Mouse (Mus musculus): ENCODE results near the gene Smad6.

Smad6 gene

DNA sequence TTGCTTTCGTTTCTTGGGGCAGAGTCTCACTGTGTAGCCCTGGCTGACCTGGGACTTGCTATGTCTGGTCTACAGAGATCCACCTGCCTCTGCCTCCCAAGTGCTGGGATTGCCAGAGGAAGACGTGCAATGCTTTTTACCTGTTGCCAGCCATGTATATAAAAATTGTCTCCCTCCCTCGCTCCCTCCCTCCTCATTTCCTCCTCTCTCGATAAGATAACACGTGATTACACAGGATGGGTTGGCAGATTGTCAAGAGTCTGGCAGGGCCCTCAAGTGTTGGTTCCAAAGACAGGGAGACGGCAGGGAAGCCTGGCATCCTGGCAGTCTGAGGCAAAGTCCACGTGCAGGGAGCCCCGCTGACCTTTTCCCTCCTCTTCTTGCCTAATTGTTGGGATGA lies 32.2 kb downstream of the Smad6 start:
- DNase-seq (ENCODE audit: extremely low read depth, low read depth, low spot score) = no peak

GRCm38 (mm10) chr9:63989214-63989613 lies 32.6 kb downstream of the Smad6 start:
- DNase-seq (ENCODE audit: extremely low read depth, low read depth, low spot score) = no peak

DNA sequence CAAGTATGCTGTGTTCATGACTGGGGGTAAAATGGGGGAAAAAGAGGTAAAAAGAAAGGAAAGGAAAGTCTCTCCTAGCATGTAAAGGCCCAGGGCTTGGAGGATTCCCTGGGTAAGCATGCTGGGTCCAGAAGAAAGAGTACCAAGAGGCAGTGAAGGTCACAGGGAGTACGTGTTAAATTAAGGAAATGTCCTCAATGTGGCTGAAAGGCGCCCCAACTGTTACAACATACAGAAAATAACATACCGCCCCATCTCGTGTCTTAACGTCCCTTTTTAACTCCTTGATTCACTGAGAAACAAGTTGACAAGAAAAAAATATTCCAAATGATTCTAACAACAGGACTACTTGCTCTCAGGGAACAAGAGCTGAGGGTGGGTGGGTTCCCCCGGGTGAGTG lies 36.7 kb downstream of the Smad6 start:
- no peak for DNase-seq (ENCODE audit: extremely low read depth, low read depth, low spot score)

GRCm38 (mm10) chr9:63982937-63983632 lies 38.8 kb downstream of the Smad6 start:
- DNase-seq (ENCODE audit: extremely low read depth, low read depth, low spot score) = no peak

- no peak for DNase-seq (ENCODE audit: extremely low read depth, low read depth, low spot score)
Observed at GRCm38 (mm10) chr9:63981912-63982311, 39.9 kb downstream of the Smad6 start.

DNA sequence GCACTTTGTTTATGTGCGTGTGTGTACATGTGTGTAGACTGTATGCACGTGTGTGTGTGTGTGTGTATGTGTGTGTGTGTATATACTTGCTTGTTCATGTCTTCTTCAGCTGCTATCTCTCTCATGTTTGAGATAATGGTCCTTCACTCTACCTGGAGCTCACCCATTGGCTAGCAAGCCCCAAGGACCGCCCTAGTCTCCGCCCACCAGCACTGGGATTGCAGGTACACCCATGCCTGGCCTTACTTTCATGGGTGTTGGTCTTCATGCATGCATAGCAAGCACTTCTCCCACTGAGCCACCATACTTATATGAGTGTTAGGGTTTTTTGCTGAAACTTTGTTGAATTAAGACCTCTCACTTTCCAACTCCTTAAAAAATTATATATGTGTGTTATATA lies 40.5 kb downstream of the Smad6 start:
- DNase-seq (ENCODE audit: extremely low read depth, low read depth, low spot score) = no peak

DNA sequence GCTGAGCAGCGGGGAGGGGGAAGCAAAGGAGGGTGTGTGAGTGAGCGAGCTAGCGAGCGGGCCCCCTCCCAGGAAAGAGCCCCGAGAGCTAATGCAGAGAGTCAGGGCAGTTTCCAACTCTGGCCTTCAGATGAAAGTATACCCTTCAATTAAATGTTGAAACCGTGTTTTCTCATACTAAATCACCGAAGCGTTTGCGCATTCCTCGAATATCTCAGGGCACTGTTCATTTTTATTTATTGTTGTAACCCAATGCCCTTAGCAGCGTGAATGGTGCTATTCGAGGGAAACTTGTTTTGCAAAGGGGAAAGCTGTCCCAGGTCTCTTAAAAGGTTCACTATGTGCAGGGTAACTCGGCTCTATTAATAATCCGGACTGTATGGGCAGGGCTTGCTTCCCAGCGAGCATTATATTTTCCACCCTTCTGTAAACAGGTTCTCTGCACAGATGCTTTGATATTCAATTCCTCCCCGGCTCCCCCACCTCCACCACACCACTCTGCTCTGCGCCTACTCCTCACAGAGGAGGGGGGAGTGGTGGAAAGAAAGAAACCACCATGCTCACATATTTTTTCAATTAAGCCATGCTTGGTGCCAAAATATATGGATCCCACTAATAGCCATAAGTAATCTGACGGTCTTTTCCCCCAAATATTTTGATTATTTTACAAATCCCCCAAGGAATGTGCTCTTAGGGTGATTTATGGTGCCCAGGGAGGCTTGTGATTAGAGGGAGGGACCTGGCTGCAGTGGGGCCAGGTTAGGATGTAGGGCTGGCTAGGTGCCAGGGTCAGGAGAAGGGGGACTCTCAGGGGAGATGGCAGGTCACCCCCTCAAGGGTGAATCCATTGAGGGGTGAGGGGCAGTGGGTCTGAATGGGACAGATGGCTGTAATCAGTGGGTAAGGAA lies 41.4 kb downstream of the Smad6 start:
- DNase-seq (ENCODE audit: extremely low read depth, low read depth, low spot score) = no peak

- no peak for DNase-seq (ENCODE audit: extremely low read depth, low read depth, low spot score)
Observed at GRCm38 (mm10) chr9:63979275-63979674, 42.6 kb downstream of the Smad6 start.

DNA sequence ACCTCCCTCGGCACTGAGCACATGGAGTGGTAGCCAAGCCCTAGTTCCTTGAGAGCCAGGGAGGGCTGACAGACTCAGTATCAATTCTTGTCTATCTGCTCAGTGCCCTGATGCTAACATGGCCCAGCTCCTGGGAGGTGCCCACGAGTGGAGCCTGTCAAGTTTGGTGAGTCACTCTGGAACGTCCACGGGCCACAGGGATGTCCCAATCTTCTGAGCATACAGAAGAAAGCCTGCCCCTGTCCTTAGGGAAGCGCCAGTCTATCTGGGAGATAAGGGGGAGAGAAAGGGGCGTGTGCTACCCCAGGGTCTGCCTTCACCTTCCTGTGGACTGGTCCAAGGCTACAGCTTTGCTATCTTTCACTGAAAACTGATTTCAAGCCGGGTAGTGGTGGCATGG lies 43.2 kb downstream of the Smad6 start:
- no peak for DNase-seq (ENCODE audit: extremely low read depth, low read depth, low spot score)

DNA sequence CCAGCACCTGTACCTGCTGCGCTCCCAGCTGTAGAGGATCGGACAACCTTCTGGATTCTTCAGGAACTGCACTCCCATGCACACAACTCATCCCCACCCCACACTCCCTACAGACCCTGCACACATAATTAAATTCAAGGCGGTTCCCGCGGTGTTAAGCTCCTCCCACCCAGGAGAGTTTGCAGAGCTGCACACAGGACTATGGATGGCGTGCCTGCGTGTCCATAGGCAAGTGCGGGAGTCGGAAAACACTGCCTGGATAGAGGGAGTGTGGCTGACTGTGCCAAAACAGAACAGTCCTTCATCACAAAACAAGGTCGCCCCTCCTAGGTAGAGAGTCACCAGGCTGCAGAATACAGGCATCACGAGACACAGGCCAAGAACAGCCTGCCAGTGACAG lies 45.9 kb downstream of the Smad6 start:
- no peak for DNase-seq (ENCODE audit: extremely low read depth, low read depth, low spot score)

DNA sequence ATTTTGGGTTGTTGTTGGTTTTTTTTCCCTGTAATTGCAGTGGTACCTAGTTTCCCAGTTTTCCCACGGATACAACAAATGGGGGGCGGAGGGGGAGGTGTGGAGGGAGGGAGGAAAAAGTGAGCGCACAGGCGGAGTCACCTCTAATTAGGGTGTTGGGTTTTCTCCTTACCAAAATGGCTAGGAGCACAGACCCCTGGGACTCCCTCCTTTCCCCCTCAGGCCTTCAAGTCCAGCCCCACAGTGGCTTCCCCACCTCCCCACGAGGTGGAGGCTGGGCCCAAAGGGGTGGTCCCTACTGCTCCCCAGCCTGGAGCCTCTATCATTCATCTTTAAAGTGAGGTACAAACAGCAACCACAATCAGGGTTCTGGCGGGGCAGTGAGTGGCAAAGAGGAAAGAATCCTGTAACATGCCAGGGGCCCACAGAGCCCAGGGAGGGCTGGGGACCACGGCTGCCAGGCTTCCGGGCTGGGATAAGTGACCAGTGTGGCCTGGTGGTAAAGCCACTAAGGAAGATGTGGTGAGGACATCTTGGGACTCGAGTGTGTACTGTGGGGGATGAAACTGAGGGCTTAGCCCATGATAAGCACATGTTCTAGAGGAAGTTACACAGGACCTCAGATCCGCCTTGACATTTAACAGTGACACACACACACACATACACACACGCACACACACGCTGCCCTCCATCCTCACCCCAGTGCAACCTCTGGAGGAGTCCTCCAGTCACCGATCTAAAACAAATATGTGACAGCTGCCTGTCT lies 47.4 kb downstream of the Smad6 start:
- no peak for DNase-seq (ENCODE audit: extremely low read depth, low read depth, low spot score)

- no peak for DNase-seq (ENCODE audit: extremely low read depth, low read depth, low spot score)
Observed at GRCm38 (mm10) chr9:63973662-63974190, 48.1 kb downstream of the Smad6 start.

GRCm38 (mm10) chr9:63972576-63973290 lies 49.1 kb downstream of the Smad6 start:
- no peak for DNase-seq (ENCODE audit: extremely low read depth, low read depth, low spot score)

DNA sequence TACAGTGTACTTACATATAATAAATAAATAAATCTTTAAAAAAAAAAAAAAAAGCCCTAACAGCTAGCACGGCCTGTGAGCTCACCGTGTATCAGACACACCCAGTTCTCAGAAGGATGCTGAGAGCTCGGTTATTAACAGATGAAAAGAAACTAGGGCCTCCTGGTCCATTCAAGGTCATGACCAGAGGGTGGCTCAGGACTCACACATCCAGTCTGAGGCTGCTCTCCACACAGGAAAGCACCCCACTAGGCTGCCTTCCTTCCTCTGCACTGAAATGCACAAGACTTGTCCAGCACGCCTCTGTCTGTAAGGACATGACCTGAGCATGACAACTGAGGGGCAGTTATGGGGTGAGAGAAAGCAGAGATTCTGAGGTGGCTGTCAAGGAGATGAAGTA lies 50.3 kb downstream of the Smad6 start:
- DNase-seq (ENCODE audit: extremely low read depth, low read depth, low spot score) = no peak

GRCm38 (mm10) chr9:63970836-63971235 lies 51.0 kb downstream of the Smad6 start:
- DNase-seq (ENCODE audit: extremely low read depth, low read depth, low spot score) = no peak

DNA sequence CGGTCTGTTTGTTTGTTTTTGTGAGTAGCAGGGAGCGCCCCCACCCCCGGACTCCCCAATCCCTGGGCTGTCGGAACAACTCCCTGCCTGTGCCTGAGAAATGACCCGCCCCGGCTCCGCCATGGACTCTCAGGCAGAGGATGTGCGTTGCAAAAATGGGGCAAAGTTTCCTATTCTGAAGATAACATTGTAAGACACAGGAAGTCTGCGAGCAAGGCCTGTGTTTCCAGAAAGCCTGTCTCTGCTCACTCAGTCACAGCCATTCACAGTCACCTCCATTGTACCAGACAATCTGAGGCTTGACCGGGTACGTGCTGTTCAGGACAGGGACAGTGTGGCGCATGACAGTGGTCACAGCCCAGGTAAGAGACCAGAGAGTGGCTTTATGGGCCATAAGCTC lies 51.5 kb downstream of the Smad6 start:
- no peak for DNase-seq (ENCODE audit: extremely low read depth, low read depth, low spot score)

- no peak for DNase-seq (ENCODE audit: extremely low read depth, low read depth, low spot score)
Observed at GRCm38 (mm10) chr9:63969467-63969866, 52.4 kb downstream of the Smad6 start.

DNA sequence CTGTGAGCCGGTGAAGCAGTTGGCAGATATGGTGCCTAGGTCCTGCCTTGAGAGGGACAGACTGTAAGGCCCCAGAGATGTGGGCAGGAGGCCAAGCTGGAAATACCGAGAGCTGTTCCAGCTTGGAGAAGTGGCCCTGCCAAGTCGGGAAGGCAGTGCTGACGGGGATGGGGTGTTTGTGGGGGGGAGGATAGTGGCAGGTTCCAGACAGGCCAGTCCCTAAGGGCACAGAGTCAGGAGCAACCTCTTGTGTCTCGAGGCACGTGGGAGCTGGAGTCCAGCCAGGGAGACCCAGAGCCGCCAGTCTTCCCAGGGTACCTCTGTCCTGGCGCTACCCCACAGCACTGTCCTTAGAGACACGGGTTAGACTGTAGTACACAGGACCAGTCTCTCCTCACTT lies 53.3 kb downstream of the Smad6 start:
- peak; percentile 65 for DNase-seq (ENCODE audit: extremely low read depth, low read depth, low spot score)

DNA sequence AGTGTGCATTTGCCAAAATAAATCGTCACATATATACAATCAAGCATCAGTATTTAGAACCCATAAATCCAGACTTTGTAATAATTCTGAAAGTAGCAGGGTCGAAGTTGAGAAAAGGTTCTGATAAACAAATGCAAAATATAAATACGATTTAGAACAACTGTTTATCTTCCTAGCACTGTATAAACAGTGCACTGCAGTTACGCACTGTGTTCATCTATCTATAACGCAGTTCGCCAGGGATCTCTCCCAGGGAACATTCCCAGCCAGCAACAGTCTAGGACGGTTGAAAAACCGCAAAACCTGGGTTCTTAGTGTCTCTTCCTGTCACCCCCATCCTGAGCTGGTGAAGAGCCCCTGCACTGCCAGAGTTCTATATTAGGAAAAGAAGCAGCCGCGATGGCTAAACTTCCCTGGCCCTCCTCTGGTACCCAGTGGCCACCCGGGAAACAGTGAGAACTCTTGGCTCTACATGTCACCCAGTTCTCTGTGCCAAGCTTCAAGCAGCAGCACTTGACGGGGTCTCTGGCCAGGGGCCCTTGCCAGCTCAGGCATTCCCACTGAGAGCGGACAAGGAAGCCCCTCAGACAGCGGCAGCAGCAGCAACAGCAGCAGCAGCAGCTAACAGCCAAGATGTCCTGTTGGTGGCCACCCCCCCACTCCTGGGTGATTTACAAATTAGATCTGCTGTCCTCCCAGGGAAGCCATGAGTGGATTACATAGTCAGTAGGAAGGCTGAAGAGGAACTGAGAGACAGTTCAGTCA lies 54.3 kb downstream of the Smad6 start:
- DNase-seq (ENCODE audit: extremely low read depth, low read depth, low spot score) = no peak

- no peak for DNase-seq (ENCODE audit: extremely low read depth, low read depth, low spot score)
Observed at GRCm38 (mm10) chr9:63965579-63965981, 56.3 kb downstream of the Smad6 start.
